Mouse (Mus musculus) liver, adult 2 months (tissue): ENCODE data around the gene Schip1. TPM values are rescaled to one million over a fixed set of nuclear protein-coding genes. Genes with fewer than 3 reads are reported as not detected.

ENCODE experiments used
- DNase-seq: peaks from one replicate; pipeline ENCODE4 v3.0.0-alpha.2; 2011; ENCODE audit warnings: low read depth, low spot score; ENCODE audit errors: extremely low read depth
- H3K27ac ChIP-seq: fragments of 200-500 bp; replicated peaks from 2 replicates; pipeline ENCODE4 v1.5.1; 2012; ENCODE audit warnings: low read depth, mild to moderate bottlenecking, control low read depth, inconsistent platforms, low read length; ENCODE audit not compliant: insufficient read depth
- H3K27me3 ChIP-seq: fragments of 200-500 bp; 2 replicates; pipeline ENCODE4 v1.6.1; 2012; ENCODE audit warnings: mild to moderate bottlenecking, moderate library complexity, low read length, inconsistent platforms; ENCODE audit not compliant: control insufficient read depth, insufficient read depth
- H3K36me3 ChIP-seq: fragments of 200-500 bp; 2 replicates; pipeline ENCODE4 v1.6.1; 2012; ENCODE audit warnings: low read length, inconsistent platforms; ENCODE audit not compliant: control insufficient read depth, insufficient read depth
- H3K4me1 ChIP-seq: fragments of 200-500 bp; 2 replicates; pipeline ENCODE4 v1.6.1; 2011; ENCODE audit warnings: low read length; ENCODE audit not compliant: control insufficient read depth, insufficient read depth
- H3K4me3 ChIP-seq: fragments of 200-500 bp; 2 replicates; pipeline ENCODE4 v1.5.1; 2011; ENCODE audit warnings: low read depth, mild to moderate bottlenecking, control low read depth, low read length, moderate library complexity; ENCODE audit not compliant: insufficient read depth
- H3K79me2 ChIP-seq: fragments of 200-500 bp; 2 replicates; pipeline ENCODE4 v1.6.1; 2012; ENCODE audit warnings: inconsistent platforms, mild to moderate bottlenecking, low read length, moderate library complexity; ENCODE audit not compliant: control insufficient read depth, insufficient read depth
- H3K9ac ChIP-seq: fragments of 200-500 bp; 2 replicates; pipeline ENCODE4 v1.6.1; 2012; ENCODE audit warnings: low read depth, mild to moderate bottlenecking, control low read depth, inconsistent platforms, low read length
- CTCF ChIP-seq: fragments of 200-500 bp; IDR thresholded peaks from 2 replicates; pipeline ENCODE4 v1.5.1; 2011; ENCODE audit warnings: low read depth, low read length, control low read depth
- POLR2A ChIP-seq: fragments of 200-500 bp; IDR thresholded peaks from 2 replicates; pipeline ENCODE4 v1.6.1; 2011; ENCODE audit warnings: low read length, control low read depth; ENCODE audit not compliant: insufficient read depth; ENCODE audit errors: extremely low read depth
- WGBS: fragments of 180-500 bp; shearing (Covaris S2); methylation state at CpG from one replicate; pipeline ENCODE4 v1.1.7; 2018; 5-methylcytosine and 5-hydroxymethylcytosine counted together
- polyA plus RNA-seq: library from polyadenylated mRNA; depleted of rRNA; stranded (reverse); fragments of >200 nt; gene quantifications from 2 replicates; pipeline ENCODE4 v1.2.3, GENCODE M21; 2012
- total RNA-seq: library from RNA; depleted of rRNA; stranded (reverse); fragments of >200 nt; gene quantifications from 2 replicates; pipeline ENCODE4 v1.2.3, GENCODE M21; 2014

Gene Schip1
- total and polyA plus RNA-seq, 2 experiments = 0.48 to 1.6 TPM

GRCm38 (mm10) chr3:68105081-68105685 lies 40.6 kb downstream of the Schip1 start:
- Histone ChIP-seq H3K9ac (no peak overlapping the region), H3K27ac (no peak overlapping the region), H3K4me1 (no peaks in the 10 kb centered on the region), H3K27me3 (no peaks in the 10 kb centered on the region), H3K36me3 (no peaks in the 10 kb centered on the region), H3K4me3 (no peak overlapping the region), H3K79me2 (no peaks in the 10 kb centered on the region)
- TF ChIP-seq CTCF = no peak
- DNase-seq = no peak
- WGBS = 72% methylated on average over 2 of the region's 2 CpGs

GRCm38 (mm10) chr3:68121338-68121737 lies 56.7 kb downstream of the Schip1 start:
- Histone ChIP-seq H3K4me1 (no peaks in the 10 kb centered on the region), H3K4me3 (no peak overlapping the region), H3K27me3 (no peaks in the 10 kb centered on the region), H3K79me2 (no peaks in the 10 kb centered on the region), H3K9ac (no peak overlapping the region), H3K36me3 (no peaks in the 10 kb centered on the region), H3K27ac (no peak overlapping the region)
- 50% methylated on average over 5 of the region's 5 CpGs for WGBS
- TF ChIP-seq POLR2A = no peak
- TF ChIP-seq CTCF = no peak
- DNase-seq = no peak

GRCm38 (mm10) chr3:68126284-68126856 lies 61.8 kb downstream of the Schip1 start:
- no peak overlapping the region for H3K4me3 ChIP-seq
- no peaks in the 10 kb centered on the region for H3K4me1 ChIP-seq
- no peaks in the 10 kb centered on the region for H3K36me3 ChIP-seq
- no peak overlapping the region for H3K27ac ChIP-seq
- H3K27me3 ChIP-seq = no peaks in the 10 kb centered on the region
- no peak for DNase-seq
- 77% methylated on average over 6 of the region's 6 CpGs for WGBS
- no peaks in the 10 kb centered on the region for H3K79me2 ChIP-seq
- no peak overlapping the region for H3K9ac ChIP-seq
- TF ChIP-seq POLR2A (no peak), CTCF (no peak)

- WGBS = 90% methylated on average over 1 of the region's 1 CpGs
- Histone ChIP-seq H3K79me2 (no peaks in the 10 kb centered on the region), H3K27ac (no peak overlapping the region), H3K4me1 (no peaks in the 10 kb centered on the region), H3K36me3 (no peaks in the 10 kb centered on the region), H3K4me3 (no peak overlapping the region), H3K9ac (no peak overlapping the region), H3K27me3 (no peaks in the 10 kb centered on the region)
- no peak for DNase-seq
- TF ChIP-seq POLR2A (no peak), CTCF (no peak)
Observed at GRCm38 (mm10) chr3:68130386-68130785, 65.8 kb downstream of the Schip1 start.

DNA sequence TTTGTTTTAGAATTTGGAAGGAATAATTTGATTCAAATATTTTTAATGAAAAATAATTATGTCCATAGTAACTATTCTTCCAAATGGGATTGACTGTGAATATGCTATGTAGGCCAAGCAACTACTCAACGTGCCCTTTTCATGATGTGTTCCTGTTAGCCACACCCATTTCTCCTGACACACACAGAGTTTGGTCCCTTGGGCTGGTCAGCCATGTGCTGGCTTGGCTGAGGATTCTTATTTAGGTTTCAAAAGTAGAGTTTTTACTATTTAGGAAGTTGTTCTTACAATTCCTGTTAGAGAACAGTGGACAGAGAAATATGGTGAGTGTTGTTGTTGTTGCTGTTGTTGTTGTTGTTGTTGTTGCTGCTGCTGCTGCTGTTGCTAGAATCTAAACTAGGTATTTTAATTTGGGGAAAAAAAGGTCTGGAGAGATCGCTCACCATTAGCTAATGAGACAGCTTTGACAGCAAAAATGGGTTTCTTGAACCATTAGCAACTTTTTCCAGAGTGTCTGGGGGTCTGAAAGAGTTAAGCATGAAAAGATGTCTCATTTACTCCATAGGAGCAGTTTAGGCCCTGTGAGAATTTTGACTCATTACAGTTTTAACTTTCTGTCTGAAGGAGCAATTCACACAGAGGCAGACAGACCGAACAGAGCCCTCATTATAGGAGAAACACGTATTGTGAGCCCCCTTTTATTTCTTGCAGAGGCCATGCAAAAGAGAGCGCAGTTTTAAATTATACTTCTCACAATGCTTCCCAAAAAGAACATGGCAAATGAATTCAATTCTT lies 74.4 kb downstream of the Schip1 start:
- no peaks in the 10 kb centered on the region for H3K79me2 ChIP-seq
- WGBS = 81% methylated on average over 5 of the region's 5 CpGs
- no peak for DNase-seq
- H3K4me1 ChIP-seq = no peaks in the 10 kb centered on the region
- H3K36me3 ChIP-seq = no peaks in the 10 kb centered on the region
- TF ChIP-seq POLR2A = no peak
- no peak for TF ChIP-seq CTCF
- H3K4me3 ChIP-seq = no peak overlapping the region
- no peaks in the 10 kb centered on the region for H3K27me3 ChIP-seq
- no peak overlapping the region for H3K9ac ChIP-seq
- H3K27ac ChIP-seq = no peak overlapping the region

DNA sequence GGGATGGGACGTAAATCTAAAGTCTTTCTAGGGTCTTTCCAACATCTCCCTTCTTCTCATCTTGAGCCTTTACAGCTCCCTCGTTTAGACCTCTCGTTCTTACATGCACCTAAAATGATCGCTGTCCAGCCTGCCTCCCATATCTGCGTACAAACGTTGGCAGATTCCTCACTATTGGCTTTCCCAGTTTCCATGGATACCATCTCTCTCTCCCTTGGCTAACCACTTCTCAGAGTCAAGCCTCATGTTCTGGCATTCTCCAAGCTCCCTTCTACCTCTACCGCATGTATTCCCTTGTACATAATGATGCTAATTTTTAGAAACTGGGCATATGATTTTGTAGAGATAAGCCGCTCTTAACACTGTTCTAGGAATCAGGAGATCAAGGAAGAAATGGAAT lies 86.1 kb downstream of the Schip1 start:
- no peaks in the 10 kb centered on the region for H3K27me3 ChIP-seq
- DNase-seq = no peak
- H3K9ac ChIP-seq = no peak overlapping the region
- no peak for TF ChIP-seq POLR2A
- TF ChIP-seq CTCF = no peak
- H3K4me1 ChIP-seq = no peaks in the 10 kb centered on the region
- no peak overlapping the region for H3K4me3 ChIP-seq
- whole genome bisulfite sequencing = 72% methylated on average over 8 of the region's 8 CpGs
- H3K79me2 ChIP-seq = no peaks in the 10 kb centered on the region
- no peaks in the 10 kb centered on the region for H3K36me3 ChIP-seq
- H3K27ac ChIP-seq = no peak overlapping the region
